Mouse (Mus musculus): ENCODE results near the gene Foxred1. TPM values are rescaled to one million over a fixed set of nuclear protein-coding genes. Genes with fewer than 3 reads are reported as not detected.

Foxred1 gene
- polyA plus RNA-seq, 1 experiment from 2014 or later = 21.3 TPM

DNA sequence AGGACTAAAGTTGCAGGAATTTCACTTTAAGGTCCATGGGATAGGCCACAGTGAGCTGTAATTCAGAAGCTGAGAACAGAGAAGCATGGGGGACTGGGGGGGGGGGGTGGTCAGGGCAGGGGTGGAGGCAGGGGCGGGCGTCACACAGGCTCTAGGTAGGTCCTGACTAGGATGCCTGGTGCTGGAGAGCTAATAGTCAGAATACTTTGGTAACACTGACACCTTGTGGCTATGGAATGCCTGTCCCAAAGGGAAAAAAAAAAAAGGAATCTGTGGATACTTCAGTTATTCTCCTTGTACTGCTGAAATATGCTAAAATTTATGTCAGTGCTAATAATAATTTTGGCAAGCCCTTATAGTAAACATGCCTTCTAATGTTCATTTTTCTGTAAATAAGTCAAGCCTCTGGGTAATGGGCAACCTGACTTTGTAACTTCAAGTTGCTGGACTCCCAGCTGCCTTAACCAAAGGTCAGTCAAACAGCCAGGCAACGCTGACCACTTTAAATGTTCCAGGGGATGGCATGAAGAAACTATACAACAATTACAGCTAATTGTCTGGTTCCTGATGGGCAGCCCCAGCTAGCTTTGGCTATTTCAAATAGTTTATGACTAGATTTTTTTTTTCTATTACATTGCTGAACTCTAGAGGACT, 44.6 kb downstream of the Foxred1 start:
- Histone ChIP-seq H3K27ac (replicated peaks) (peak overlapping the region; percentile 64; the same call in 1 of the 2 replicates), H3K4me2 (no peak overlapping the region), H3K4me3 (replicated peaks) (no peak overlapping the region), H3K27me3 (no peaks in the 10 kb centered on the region), H3K9me3 (replicated peaks) (no peaks in the 10 kb centered on the region), H3K9ac (no peak overlapping the region), H3K4me1 (replicated peaks) (peaks cover 10% of the 10 kb centered on the region), H3K36me3 (replicated peaks) (peaks cover 41% of the 10 kb centered on the region)
- WGBS (ENCODE audit: insufficient replicate concordance) = 42% methylated on average over 3 of the region's 3 CpGs
- ATAC-seq (ENCODE audit: insufficient read depth) = peak; percentile 32; the same call in 1 of the 2 replicates

DNA sequence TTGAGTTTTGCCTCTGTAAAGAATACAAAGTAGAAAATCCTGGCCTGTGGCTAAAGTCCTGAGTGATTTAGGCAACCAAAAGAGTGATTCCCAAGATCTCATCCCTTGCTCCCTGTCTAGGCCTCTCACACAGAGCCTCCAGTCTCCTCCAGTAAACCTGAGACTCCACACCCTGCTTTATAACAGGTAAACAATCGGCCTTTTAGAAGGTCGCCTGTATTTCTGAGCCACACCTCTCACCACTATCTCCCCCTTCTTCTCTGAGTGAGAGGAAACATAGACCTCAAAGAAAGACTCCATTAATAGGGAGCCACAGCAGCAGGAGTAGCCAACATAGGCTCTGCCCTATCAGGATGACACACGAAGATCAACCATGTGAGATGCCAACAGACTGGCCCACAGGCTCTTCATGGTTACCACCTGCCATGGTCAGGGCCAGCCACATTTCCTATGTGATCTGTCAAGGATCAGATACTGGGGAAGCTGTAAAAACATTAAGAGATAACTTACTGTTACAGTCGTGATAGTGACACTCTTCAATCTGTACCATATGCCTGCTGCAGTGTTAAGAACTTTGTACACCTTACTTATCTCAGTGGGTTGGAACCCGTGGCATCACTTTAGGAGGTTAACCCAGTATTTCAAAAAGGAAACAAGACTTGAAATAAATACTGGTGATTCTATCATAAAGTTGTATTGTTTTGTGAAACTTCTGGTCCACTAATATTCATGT, 46.5 kb downstream of the Foxred1 start:
- Histone ChIP-seq H3K4me1 (replicated peaks) (peaks cover 10% of the 10 kb centered on the region), H3K4me3 (replicated peaks) (no peak overlapping the region), H3K9ac (no peak overlapping the region), H3K4me2 (no peak overlapping the region), H3K36me3 (replicated peaks) (peaks cover 26% of the 10 kb centered on the region), H3K9me3 (replicated peaks) (no peaks in the 10 kb centered on the region), H3K27ac (replicated peaks) (no peak overlapping the region), H3K27me3 (no peaks in the 10 kb centered on the region)
- no peak for ATAC-seq (ENCODE audit: insufficient read depth)
- 42% methylated on average over 5 of the region's 5 CpGs for WGBS (ENCODE audit: insufficient replicate concordance)

DNA sequence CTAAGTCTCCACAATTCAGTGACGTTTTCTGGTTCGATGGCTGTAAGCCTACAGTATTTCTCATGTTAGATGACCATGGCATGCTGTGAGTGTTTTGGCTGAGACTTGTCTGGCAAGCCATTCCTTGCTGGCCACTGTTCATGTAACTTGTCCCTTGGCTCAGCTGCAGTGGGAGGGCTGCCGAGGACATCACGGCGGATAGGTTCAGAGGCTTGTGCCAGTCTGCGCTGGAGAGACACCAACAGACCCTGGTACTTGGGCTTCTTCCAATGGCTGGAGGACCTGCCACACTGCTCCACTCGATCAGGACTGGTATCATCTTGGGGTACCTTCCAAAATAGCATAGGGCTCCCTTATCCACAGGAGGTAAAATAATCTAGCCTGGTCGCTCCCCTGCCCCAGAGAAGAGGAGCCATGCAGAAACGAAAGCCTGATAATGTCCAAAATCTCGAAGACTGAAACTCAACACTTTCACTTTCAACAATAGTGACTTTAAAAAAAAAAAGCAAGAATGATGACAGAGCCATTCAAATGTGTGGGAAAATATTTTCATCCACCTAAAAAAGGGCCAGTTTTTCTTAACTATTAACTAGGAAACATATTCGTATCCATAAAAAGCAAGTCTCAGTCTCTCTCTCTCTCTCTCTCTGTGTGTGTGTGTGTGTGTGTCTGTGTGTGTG, 47.7 kb downstream of the Foxred1 start:
- no peaks in the 10 kb centered on the region for H3K9me3 ChIP-seq (replicated peaks)
- peaks cover 26% of the 10 kb centered on the region for H3K36me3 ChIP-seq (replicated peaks)
- no peak overlapping the region for H3K4me2 ChIP-seq
- H3K27ac ChIP-seq (replicated peaks) = no peak overlapping the region
- H3K4me1 ChIP-seq (replicated peaks) = peaks cover 9% of the 10 kb centered on the region
- H3K4me3 ChIP-seq (replicated peaks) = no peak overlapping the region
- no peak for ATAC-seq (ENCODE audit: insufficient read depth)
- H3K9ac ChIP-seq = no peak overlapping the region
- 81% methylated on average over 11 of the region's 11 CpGs for whole genome bisulfite sequencing (ENCODE audit: insufficient replicate concordance)
- H3K27me3 ChIP-seq = no peaks in the 10 kb centered on the region

DNA sequence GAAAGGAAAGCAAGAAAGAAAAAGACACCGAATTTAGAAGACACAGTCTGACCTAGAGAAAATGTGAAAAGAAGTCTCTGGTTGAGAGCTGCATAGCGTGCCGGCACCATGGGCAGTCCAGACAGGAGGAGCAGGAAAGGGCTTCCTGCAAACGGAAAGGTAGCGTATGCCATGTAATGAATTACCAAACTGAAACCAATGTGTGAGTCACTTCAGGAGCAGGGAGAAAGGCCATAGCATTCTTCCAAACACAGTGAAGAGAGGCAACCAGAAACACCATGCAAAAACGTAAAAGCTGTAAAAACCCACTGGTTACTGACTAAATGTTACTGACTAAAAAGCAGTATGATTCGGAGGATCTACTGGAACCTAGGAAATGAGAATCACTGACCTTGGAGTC, 49.1 kb downstream of the Foxred1 start:
- H3K4me3 ChIP-seq (replicated peaks) = no peak overlapping the region
- H3K9me3 ChIP-seq (replicated peaks) = no peaks in the 10 kb centered on the region
- H3K9ac ChIP-seq = no peak overlapping the region
- H3K27ac ChIP-seq (replicated peaks) = no peak overlapping the region
- no peak for ATAC-seq (ENCODE audit: insufficient read depth)
- 0 out of 2 replicates have a peak, but pooled peaks cover 4% of the 10 kb centered on the region for H3K4me1 ChIP-seq (replicated peaks)
- H3K27me3 ChIP-seq = no peaks in the 10 kb centered on the region
- no peak overlapping the region for H3K4me2 ChIP-seq
- H3K36me3 ChIP-seq (replicated peaks) = peaks cover 26% of the 10 kb centered on the region
- WGBS (ENCODE audit: insufficient replicate concordance) = 82% methylated on average over 7 of the region's 7 CpGs

DNA sequence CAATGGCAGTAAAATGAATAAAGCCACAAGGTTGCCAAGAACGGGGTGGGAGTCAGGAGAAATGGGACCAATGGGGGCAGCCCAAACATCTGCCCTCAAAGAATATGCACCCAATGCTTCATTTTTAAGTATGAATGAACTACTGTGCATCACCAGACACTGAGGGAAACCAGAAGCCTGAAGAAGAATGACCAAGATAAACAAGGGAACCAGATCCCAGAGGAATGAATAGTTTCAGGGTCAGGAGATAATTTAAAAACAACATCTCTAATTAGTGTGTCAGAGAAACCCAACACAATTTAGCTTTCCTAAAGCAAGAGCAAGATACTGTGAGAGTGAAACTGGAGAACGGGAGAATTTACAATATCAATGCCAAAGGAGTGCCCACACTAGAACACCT, 50.2 kb downstream of the Foxred1 start:
- no peak overlapping the region for H3K9ac ChIP-seq
- 67% methylated on average over 2 of the region's 2 CpGs for WGBS (ENCODE audit: insufficient replicate concordance)
- no peak overlapping the region for H3K4me2 ChIP-seq
- H3K36me3 ChIP-seq (replicated peaks) = peaks cover 26% of the 10 kb centered on the region
- no peaks in the 10 kb centered on the region for H3K9me3 ChIP-seq (replicated peaks)
- H3K27me3 ChIP-seq = no peaks in the 10 kb centered on the region
- no peak overlapping the region for H3K4me3 ChIP-seq (replicated peaks)
- no peak for ATAC-seq (ENCODE audit: insufficient read depth)
- no peak overlapping the region for H3K27ac ChIP-seq (replicated peaks)
- H3K4me1 ChIP-seq (replicated peaks) = 0 out of 2 replicates have a peak, but pooled peaks cover 4% of the 10 kb centered on the region

DNA sequence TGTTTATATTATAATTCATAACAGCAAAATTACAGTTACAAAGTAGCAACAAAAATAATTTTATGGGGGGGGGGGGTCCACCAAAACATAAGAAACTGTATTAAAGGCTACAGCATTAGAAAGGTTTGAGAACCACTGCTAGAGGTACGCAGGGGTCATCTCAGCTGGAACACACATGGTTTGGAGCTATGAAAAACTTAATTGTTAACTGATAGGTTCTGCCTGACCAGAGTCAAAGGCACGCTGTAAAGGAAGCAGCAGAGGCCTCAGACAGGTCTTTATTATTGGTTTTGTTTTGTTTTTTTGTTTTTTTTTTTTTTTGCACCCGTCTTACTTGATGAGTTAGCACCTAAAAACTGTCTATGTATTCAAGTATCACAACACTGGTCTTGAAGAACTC, 52.4 kb downstream of the Foxred1 start:
- ATAC-seq (ENCODE audit: insufficient read depth) = no peak
- no peaks in the 10 kb centered on the region for H3K4me1 ChIP-seq (replicated peaks)
- WGBS (ENCODE audit: insufficient replicate concordance) = 75% methylated on average over 3 of the region's 3 CpGs
- H3K36me3 ChIP-seq (replicated peaks) = peaks cover 18% of the 10 kb centered on the region; the same call in 1 of the 2 replicates
- H3K4me2 ChIP-seq = no peak overlapping the region
- H3K4me3 ChIP-seq (replicated peaks) = no peak overlapping the region
- no peak overlapping the region for H3K27ac ChIP-seq (replicated peaks)
- no peak overlapping the region for H3K9ac ChIP-seq
- no peaks in the 10 kb centered on the region for H3K27me3 ChIP-seq
- no peaks in the 10 kb centered on the region for H3K9me3 ChIP-seq (replicated peaks)

DNA sequence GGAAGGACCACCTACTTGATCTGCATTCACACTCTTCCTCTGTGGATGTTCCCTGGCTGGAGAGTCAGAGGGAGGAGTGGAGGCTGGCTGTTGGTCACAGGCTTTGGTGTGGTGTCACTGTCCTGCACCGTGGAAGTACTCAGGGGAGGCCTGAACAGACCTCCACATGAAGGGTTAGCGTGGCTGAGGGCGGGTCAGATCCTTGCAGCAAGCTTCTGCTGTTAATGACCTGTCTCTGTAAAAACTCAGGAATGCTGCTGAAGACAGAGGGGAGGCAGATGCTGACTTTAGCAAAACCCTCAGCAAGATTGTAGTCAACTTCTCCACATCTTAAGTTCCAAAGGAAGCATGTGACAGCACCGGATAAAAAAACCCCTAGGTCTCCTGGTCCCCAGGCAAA, 54.0 kb downstream of the Foxred1 start:
- no peaks in the 10 kb centered on the region for H3K27me3 ChIP-seq
- H3K4me3 ChIP-seq (replicated peaks) = no peak overlapping the region
- peaks cover 7% of the 10 kb centered on the region; the same call in 1 of the 2 replicates for H3K36me3 ChIP-seq (replicated peaks)
- H3K4me1 ChIP-seq (replicated peaks) = no peaks in the 10 kb centered on the region
- no peak overlapping the region for H3K4me2 ChIP-seq
- H3K9ac ChIP-seq = no peak overlapping the region
- no peaks in the 10 kb centered on the region for H3K9me3 ChIP-seq (replicated peaks)
- no peak for ATAC-seq (ENCODE audit: insufficient read depth)
- 78% methylated on average over 4 of the region's 4 CpGs for whole genome bisulfite sequencing (ENCODE audit: insufficient replicate concordance)
- no peak overlapping the region for H3K27ac ChIP-seq (replicated peaks)

DNA sequence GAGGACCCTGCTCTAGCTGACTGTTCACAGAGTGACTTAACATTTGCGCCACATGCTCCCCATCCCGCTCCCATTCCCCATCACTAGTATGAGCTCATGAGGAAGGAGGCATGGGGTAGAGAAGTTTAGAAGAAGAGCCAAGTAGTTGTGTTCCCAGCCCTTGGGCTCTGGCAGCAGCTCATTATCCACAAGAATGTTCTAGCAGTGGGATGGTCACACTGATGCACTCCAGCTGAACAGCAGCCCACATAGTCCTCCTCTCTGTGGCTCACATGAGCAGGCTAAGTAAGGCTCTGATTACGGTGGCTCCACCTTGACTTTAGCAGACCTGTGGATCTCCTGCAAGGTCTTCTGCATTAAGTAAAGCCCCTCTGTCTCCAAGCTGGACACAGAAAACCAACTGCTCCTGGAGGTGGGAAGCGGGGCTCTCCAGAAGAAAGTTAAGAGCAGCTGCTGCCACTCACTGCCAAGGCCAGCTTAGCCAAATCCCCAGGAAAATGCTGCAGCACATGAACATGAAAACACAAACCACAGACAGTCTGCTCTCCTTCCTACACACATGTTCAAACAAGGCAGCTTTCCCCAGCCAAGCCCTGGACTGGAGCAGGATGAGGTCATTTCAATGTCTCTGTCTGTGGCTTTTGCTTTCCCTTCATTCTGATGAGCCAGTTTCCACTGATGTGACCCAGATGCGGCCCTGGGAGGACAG, 54.7 kb downstream of the Foxred1 start:
- 78% methylated on average over 5 of the region's 5 CpGs for WGBS (ENCODE audit: insufficient replicate concordance)
- Histone ChIP-seq H3K4me1 (replicated peaks) (no peaks in the 10 kb centered on the region), H3K36me3 (replicated peaks) (peaks cover 3% of the 10 kb centered on the region; the same call in 1 of the 2 replicates), H3K4me2 (no peak overlapping the region), H3K9me3 (replicated peaks) (no peaks in the 10 kb centered on the region), H3K4me3 (replicated peaks) (no peak overlapping the region), H3K27ac (replicated peaks) (no peak overlapping the region), H3K27me3 (no peaks in the 10 kb centered on the region), H3K9ac (no peak overlapping the region)
- no peak for ATAC-seq (ENCODE audit: insufficient read depth)

Other genes starting within 250 kb of the Foxred1 start
- 24.2 and 24.7 TPM in 2 replicates for gene St3gal4, start 91.8 kb downstream of the Foxred1 start, polyA plus RNA-seq (2015; fragmentation: Nextera tagmentation; extraction: Ambion mirVana)
- 49.2 and 50.0 TPM in 2 replicates for gene Dcps, start 35.0 kb downstream of the Foxred1 start, polyA plus RNA-seq (2015; fragmentation: Nextera tagmentation; extraction: Ambion mirVana)
- 52.7 and 53.6 TPM in 2 replicates for gene Srpr, start 10.9 kb downstream of the Foxred1 start, polyA plus RNA-seq (2015; fragmentation: Nextera tagmentation; extraction: Ambion mirVana)
- 9.0 and 9.1 TPM in 2 replicates for gene Tirap, start 10.8 kb downstream of the Foxred1 start, polyA plus RNA-seq (2015; fragmentation: Nextera tagmentation; extraction: Ambion mirVana)
- 11.4 and 11.8 TPM in 2 replicates for gene Fam118b, start 56.8 kb upstream of the Foxred1 start, polyA plus RNA-seq (2015; fragmentation: Nextera tagmentation; extraction: Ambion mirVana)
- 11.5 and 11.7 TPM in 2 replicates for gene Rpusd4, start 56.8 kb upstream of the Foxred1 start, polyA plus RNA-seq (2015; fragmentation: Nextera tagmentation; extraction: Ambion mirVana)
- 0.28 and 0.51 TPM in 2 replicates for gene Cdon, start 210.1 kb upstream of the Foxred1 start, polyA plus RNA-seq (2015; fragmentation: Nextera tagmentation; extraction: Ambion mirVana)